Mouse (Mus musculus) heart, postnatal 0 days (tissue): Measurements from ENCODE around the gene 0610012G03Rik. TPM values are rescaled to one million over a fixed set of nuclear protein-coding genes. Genes with fewer than 3 reads are reported as not detected.

Experiments
- ATAC-seq: fragments of 200-750 bp; cut with Nextera tagmentation; 2 replicates; pipeline ENCODE4 v1.8.0; 2017; ENCODE audit warnings: low read depth, moderate number of reproducible peaks, moderate library complexity; ENCODE audit not compliant: insufficient read depth
- DNase-seq: peaks from one replicate; pipeline ENCODE4 v3.0.0-alpha.2; 2016; ENCODE audit warnings: low spot score
- H3K27ac ChIP-seq: fragments of 300-500 bp; sonication (generic); 2 replicates; pipeline ENCODE4 v1.5.1; 2014; ENCODE audit warnings: low read depth, mild to moderate bottlenecking
- H3K27me3 ChIP-seq: fragments of 300-500 bp; sonication (generic); 2 replicates; pipeline ENCODE4 v1.6.1; 2014; ENCODE audit warnings: low read length, mixed read lengths; ENCODE audit not compliant: control insufficient read depth, insufficient read depth
- H3K36me3 ChIP-seq: fragments of 300-500 bp; sonication (generic); replicated peaks from 2 replicates; pipeline ENCODE4 v1.6.1; 2014; ENCODE audit warnings: low read length, mixed read lengths; ENCODE audit not compliant: control insufficient read depth, insufficient read depth
- H3K4me1 ChIP-seq: fragments of 300-500 bp; sonication (generic); 2 replicates; pipeline ENCODE4 v1.6.1; 2014; ENCODE audit warnings: antibody characterized with exemption; ENCODE audit not compliant: control insufficient read depth, insufficient read depth
- H3K4me2 ChIP-seq: fragments of 300-500 bp; sonication (generic); 2 replicates; pipeline ENCODE4 v1.6.1; 2014; ENCODE audit warnings: low read depth, mild to moderate bottlenecking, low read length, moderate library complexity
- H3K4me3 ChIP-seq: fragments of 300-500 bp; sonication (generic); 2 replicates; pipeline ENCODE4 v1.5.1; 2014; ENCODE audit warnings: low read depth, low read length
- H3K9ac ChIP-seq: fragments of 300-500 bp; sonication (generic); replicated peaks from 2 replicates; pipeline ENCODE4 v1.6.1; 2014; ENCODE audit warnings: low read depth, low read length, mixed read lengths
- H3K9me3 ChIP-seq: fragments of 300-500 bp; sonication (generic); replicated peaks from 2 replicates; pipeline ENCODE4 v1.6.1; 2016; ENCODE audit warnings: low read length; ENCODE audit not compliant: control insufficient read depth
- CTCF ChIP-seq: IDR thresholded peaks from 2 replicates; pipeline ENCODE4 v1.5.1; 2016; ENCODE audit warnings: antibody characterized with exemption, control low read depth, low read depth
- EP300 ChIP-seq: IDR thresholded peaks from 2 replicates; pipeline ENCODE4 v1.6.1; 2016; ENCODE audit warnings: antibody characterized with exemption, low read depth
- WGBS: fragments of 180-500 bp; shearing (Covaris S2); extraction: QIAGEN DNeasy Blood & Tissue Kit; methylation state at CpG from one replicate; pipeline ENCODE4 v1.1.7; 2014; 5-methylcytosine and 5-hydroxymethylcytosine counted together
- polyA plus RNA-seq: library from polyadenylated mRNA; unstranded; fragments of >200 nt; fragmentation: Nextera tagmentation; extraction: Ambion mirVana; gene quantifications from 2 replicates; pipeline ENCODE4 v1.2.1, GENCODE M21; 2015
- total RNA-seq: library from RNA; depleted of rRNA; stranded (reverse); fragments of >200 nt; gene quantifications from 2 replicates; pipeline ENCODE4 v1.2.3, GENCODE M21; 2014; ENCODE audit warnings: low replicate concordance

The 0610012G03Rik gene
- total and polyA plus RNA-seq, 2 experiments from 2014 or later = 171 to 175 TPM

DNA sequence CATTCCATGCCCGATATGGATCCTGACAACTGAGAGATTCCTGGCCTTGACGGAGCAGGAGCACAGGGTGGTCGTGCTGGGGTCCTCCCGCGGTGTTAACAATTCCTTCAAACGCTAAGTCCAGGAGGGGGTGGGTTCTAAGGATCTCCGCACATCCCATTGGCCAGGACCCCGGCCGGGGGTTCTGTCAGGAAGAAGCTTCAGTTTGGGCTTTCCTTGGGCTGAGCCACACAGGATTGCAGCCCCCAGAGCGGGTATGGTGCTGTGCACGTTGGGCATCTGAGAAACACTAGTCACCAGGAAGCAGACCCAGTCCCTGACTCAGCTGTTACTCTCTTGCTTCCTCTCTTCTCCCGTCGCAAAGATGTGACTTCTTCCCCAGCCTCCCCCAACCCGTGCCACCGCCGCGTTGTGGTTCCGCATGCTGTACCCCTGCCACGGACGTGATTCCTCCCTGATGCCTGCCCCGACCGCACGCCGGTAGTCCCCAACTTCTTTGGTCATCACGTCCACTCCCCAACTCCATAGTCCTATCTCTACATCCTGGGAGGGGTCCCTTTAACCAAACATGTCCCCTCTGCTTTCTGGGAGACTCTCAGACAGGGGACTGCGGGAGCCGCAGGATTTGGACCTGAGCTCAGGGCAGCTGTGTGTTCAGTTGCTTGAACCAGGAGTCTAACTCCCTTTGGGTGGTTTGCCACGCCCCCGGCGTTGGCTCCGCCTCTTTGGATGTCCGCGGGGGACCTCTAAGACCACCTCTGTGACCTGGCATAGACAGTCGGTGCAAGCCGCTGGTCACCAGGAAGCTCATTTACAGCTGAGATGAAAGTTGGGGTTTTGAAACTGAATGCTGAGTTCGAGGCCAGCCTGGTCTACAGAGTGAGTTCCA lies 13.0 kb downstream of the 0610012G03Rik start:
- DNase-seq (no peak), ATAC-seq (no peak)
- Histone ChIP-seq H3K9me3 (no peaks in the 10 kb centered on the region), H3K4me3 (peak overlapping the region; percentile 35), H3K9ac (peak overlapping the region; percentile 30), H3K27me3 (peaks cover 19% of the 10 kb centered on the region), H3K4me1 (peaks cover 27% of the 10 kb centered on the region), H3K36me3 (no peaks in the 10 kb centered on the region), H3K4me2 (peak overlapping the region; percentile 62), H3K27ac (no peak overlapping the region)
- TF ChIP-seq EP300 = no peak
- no peak for TF ChIP-seq CTCF
- 5% methylated on average over 36 of the region's 36 CpGs for WGBS

DNA sequence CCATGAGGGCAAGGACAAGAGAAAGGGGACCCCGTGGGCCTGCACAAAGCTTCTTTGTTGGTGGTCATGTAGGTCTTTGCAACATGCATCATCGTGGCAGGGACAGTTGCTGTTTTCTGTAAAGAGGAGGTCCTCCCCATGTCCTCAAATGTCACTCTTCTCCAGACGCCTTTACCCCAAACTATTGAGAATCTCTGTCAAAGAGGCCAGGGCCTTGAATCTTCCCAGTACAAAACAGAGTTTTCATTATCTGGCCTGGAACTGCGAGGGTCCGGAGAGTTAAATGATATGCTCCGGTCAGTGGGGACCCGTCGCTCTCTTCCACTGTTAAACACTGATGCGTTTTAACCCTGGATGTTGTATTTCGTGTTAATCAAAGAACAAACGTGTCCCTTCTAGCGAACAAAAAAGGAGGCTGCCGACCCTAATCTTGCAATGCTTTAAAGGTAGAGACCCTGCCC lies 13.7 kb downstream of the 0610012G03Rik start:
- Histone ChIP-seq H3K4me3 (peak overlapping the region; percentile 57), H3K4me2 (peak overlapping the region; percentile 89), H3K36me3 (no peaks in the 10 kb centered on the region), H3K9ac (no peak overlapping the region), H3K27me3 (peaks cover 19% of the 10 kb centered on the region), H3K9me3 (no peaks in the 10 kb centered on the region), H3K27ac (no peak overlapping the region), H3K4me1 (peaks cover 27% of the 10 kb centered on the region)
- ATAC-seq (no peak), DNase-seq (no peak)
- no peak for TF ChIP-seq EP300
- WGBS = 43% methylated on average over 13 of the region's 13 CpGs

DNA sequence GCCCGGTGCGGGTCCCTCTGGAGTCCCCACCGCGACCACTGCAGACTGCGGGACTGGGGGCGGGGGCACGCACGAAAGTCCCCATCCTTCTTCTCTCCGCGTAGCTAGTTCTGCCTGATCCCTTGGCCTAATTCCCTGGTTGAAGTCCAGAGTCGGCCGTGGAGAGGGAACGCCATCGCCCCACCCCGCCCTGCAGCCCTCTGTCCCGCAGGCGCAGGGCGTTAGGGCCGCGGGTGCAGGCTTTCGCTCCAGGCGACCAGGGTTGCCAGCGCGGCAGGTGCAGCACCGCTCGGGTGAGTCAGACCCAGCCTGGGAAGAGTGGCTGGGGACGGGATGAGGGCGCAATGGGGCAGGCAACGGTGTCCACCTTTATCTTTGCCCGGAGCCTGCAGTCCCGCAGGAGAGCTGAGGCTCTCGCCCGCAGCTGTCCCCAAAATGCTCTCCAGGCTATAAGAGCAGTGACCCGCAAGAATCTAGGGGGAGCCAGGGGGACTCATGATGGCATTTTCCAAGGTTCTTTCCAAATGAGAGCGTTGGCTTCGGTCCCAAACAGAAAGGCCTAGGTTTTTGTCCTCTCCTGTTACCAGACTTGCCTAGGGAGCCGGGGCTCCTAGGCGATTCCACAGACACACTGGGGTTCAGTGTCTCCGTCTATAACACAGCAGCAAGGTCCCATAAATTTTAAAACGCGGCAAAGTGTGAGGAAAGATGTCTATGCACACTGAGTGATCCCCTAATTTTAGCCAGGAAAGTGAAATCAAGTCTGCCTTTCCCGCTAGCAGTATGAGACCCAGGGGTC lies 14.3 kb downstream of the 0610012G03Rik start, which contains the start of gene Pigz:
Gene Pigz (plus strand): TSS at position 101 of the 799 bp plus-strand sequence.
- Histone ChIP-seq H3K9me3 (no peaks in the 10 kb centered on the region), H3K4me3 (peak within 1 kb of the TSS; percentile 57), H3K9ac (peak within 1 kb of the TSS; percentile 34; the same call in 1 of the 2 replicates), H3K27ac (peak within 1 kb of the TSS; percentile 59), H3K4me1 (peaks cover 24% of the 10 kb centered on the region), H3K36me3 (no peaks in the 10 kb centered on the region), H3K27me3 (peaks cover 19% of the 10 kb centered on the region), H3K4me2 (peak within 1 kb of the TSS; percentile 89)
- TF ChIP-seq EP300 (no peak), CTCF (no peak)
- 13% methylated on average over 42 of the region's 42 CpGs for WGBS
- DNase-seq = no peak
- ATAC-seq = no peak

DNA sequence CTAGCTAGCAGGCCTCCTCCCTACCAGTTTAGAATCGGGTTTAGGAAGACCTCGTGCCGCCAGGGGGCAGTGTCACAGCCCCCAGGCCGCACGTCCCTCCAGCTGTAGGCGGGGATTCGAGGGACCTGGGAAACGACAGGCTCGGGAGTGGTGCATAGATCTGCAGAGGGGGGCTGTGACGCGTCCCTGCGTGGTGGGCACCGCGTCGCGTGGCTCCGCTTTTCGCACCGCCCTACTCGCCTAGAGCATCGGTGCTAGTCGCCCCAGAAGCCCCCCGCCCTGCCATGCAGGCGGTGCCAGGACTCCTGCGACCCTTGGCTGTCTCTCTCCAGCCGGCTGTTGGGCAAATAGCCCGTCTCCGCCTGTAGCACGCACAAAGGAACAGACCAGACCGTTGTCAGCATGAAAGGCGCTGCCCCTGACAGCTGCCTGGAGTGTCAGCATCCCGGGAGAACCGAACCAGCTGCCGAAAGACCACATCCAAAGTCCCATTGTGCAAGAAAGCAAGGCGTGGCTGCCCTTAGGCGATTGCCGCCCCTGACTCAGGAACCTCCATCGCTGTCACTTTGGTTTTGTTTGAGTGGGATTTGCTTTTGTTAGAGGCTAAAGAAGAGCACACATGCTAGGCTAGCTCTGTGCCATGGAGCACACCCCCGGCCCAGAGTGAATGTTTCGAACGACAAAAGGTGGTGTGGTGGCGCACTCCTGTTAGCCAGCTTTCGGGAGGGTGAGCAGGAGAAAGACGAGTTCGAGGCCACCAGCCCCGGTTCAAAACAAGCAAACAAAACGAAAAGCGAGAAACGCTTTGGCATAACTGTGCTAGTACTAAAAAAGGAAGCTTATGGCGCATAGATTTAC lies 15.2 kb downstream of the 0610012G03Rik start:
- Histone ChIP-seq H3K4me3 (peak overlapping the region; percentile 57), H3K9me3 (no peaks in the 10 kb centered on the region), H3K9ac (peak overlapping the region; percentile 34; the same call in 1 of the 2 replicates), H3K4me1 (peaks cover 18% of the 10 kb centered on the region), H3K27ac (peak overlapping the region; percentile 59), H3K4me2 (peak overlapping the region; percentile 89), H3K27me3 (peaks cover 19% of the 10 kb centered on the region), H3K36me3 (no peaks in the 10 kb centered on the region)
- TF ChIP-seq EP300 = no peak
- peak; percentile 92 for TF ChIP-seq CTCF
- ATAC-seq (peak; percentile 94), DNase-seq (peak; percentile 94)
- WGBS = 1% methylated on average over 50 of the region's 50 CpGs

DNA sequence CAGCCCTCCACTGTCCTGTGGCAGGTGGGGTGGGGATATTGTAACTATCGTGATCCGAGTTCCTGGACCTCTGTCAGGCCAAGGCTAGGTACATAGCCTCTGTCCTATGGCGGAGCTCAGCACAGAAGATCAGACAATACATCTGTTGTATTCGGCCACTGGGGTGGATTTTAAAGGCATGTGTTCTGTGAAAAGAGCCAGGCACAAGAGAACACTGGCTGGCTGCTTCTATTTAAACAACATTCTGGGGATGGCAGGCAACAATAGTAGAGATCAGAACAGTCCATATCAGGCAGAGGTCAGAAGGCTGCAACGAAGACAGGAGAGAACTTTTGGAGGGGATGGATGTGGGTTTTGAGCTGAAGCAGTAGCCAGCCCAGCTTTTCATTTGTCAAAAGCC lies 16.0 kb downstream of the 0610012G03Rik start:
- no peak overlapping the region for H3K4me2 ChIP-seq
- WGBS = 62% methylated on average over 5 of the region's 5 CpGs
- ATAC-seq = no peak

More for the DNA sequence above, 16.0 kb downstream of the 0610012G03Rik start:
- Histone ChIP-seq H3K27ac (no peak overlapping the region), H3K27me3 (peaks cover 19% of the 10 kb centered on the region), H3K4me3 (no peak overlapping the region), H3K9ac (no peak overlapping the region), H3K36me3 (no peaks in the 10 kb centered on the region), H3K9me3 (no peaks in the 10 kb centered on the region), H3K4me1 (peaks cover 18% of the 10 kb centered on the region)
- no peak for DNase-seq
- no peak for TF ChIP-seq EP300
- TF ChIP-seq CTCF = no peak
